Mouse (Mus musculus): ENCODE data around the gene Zfp712.

Gene Zfp712

GRCm38 (mm10) chr13:67060786-67061358, at the start of gene Zfp712:
TSS of gene Zfp712 (minus strand) at chr13:67061170.
- DNase-seq (ENCODE audit: low read depth) = peak; percentile 87

GRCm38 (mm10) chr13:67108821-67109206, 47.8 kb upstream of the Zfp712 start:
- no peak for DNase-seq (ENCODE audit: low read depth)

- peak; percentile 98 for DNase-seq (ENCODE audit: low read depth)
Observed at GRCm38 (mm10) chr13:67108194-67108820, 47.3 kb upstream of the Zfp712 start, which contains the start of gene Gm28557. TSS of gene Gm28557 (minus strand) at chr13:67108604.

GRCm38 (mm10) chr13:67107681-67108080, 46.7 kb upstream of the Zfp712 start:
- DNase-seq (ENCODE audit: low read depth) = no peak

GRCm38 (mm10) chr13:67097876-67098275, 36.9 kb upstream of the Zfp712 start, which contains the start of gene Zfp708:
TSS of gene Zfp708 (minus strand) at chr13:67097976.
- DNase-seq (ENCODE audit: low read depth) = no peak

- no peak for DNase-seq (ENCODE audit: low read depth)
Observed at GRCm38 (mm10) chr13:67090154-67090553, 29.2 kb upstream of the Zfp712 start.

- no peak for DNase-seq (ENCODE audit: low read depth)
Observed at GRCm38 (mm10) chr13:67081946-67082345, 21.0 kb upstream of the Zfp712 start.

- DNase-seq (ENCODE audit: low read depth) = peak; percentile 79
Observed at GRCm38 (mm10) chr13:67081142-67081713, 20.3 kb upstream of the Zfp712 start.

- no peak for DNase-seq (ENCODE audit: low read depth)
Observed at GRCm38 (mm10) chr13:67077244-67077643, 16.3 kb upstream of the Zfp712 start.

- no peak for DNase-seq (ENCODE audit: low read depth)
Observed at GRCm38 (mm10) chr13:67072786-67073185, 11.8 kb upstream of the Zfp712 start.

GRCm38 (mm10) chr13:67065386-67065785, 4.4 kb upstream of the Zfp712 start:
- no peak for DNase-seq (ENCODE audit: low read depth)

- no peak for DNase-seq (ENCODE audit: low read depth)
Observed at GRCm38 (mm10) chr13:67062427-67062826, 1.5 kb upstream of the Zfp712 start.

- no peak for DNase-seq (ENCODE audit: low read depth)
Observed at GRCm38 (mm10) chr13:67060161-67060785, 697 bp downstream of the Zfp712 start.

Measured in fibroblast of lung, adult 2 months (primary cell).